Mouse (Mus musculus): ENCODE measurements around the gene Bicd1. TPM values are rescaled to one million over a fixed set of nuclear protein-coding genes. Genes with fewer than 3 reads are reported as not detected.

Bicd1 gene
- polyA plus RNA-seq, 1 experiment = 1.5 TPM

- no peak for DNase-seq (ENCODE audit: low read depth, low spot score)
These were observed 87.2 kb downstream of the Bicd1 start for GRCm38 (mm10) chr6:149495925-149496324.

GRCm38 (mm10) chr6:149565720-149566498 is 157.2 kb downstream of the Bicd1 start:
- peak; percentile 58 for DNase-seq (ENCODE audit: low read depth, low spot score)
- WGBS = 4% methylated on average over 19 of the region's 19 CpGs

GRCm38 (mm10) chr6:149567219-149567618 is 158.5 kb downstream of the Bicd1 start:
- WGBS = 12% methylated on average over 1 of the region's 1 CpGs
- peak; percentile 25 for DNase-seq (ENCODE audit: low read depth, low spot score)

GRCm38 (mm10) chr6:149574288-149574687 is 165.6 kb downstream of the Bicd1 start:
- 89% methylated on average over 1 of the region's 1 CpGs for WGBS
- no peak for DNase-seq (ENCODE audit: low read depth, low spot score)

- no peak for DNase-seq (ENCODE audit: low read depth, low spot score)
These were observed 171.4 kb downstream of the Bicd1 start for GRCm38 (mm10) chr6:149580053-149580452.

- no peak for DNase-seq (ENCODE audit: low read depth, low spot score)
- WGBS = 92% methylated on average over 7 of the region's 7 CpGs
These were observed 177.2 kb downstream of the Bicd1 start for GRCm38 (mm10) chr6:149585708-149586504.

Other genes starting within 250 kb of the Bicd1 start
- 5.7 and 8.1 TPM in 2 replicates for gene Amn1, start 220.2 kb upstream of the Bicd1 start, polyA plus RNA-seq (2012; rRNA removed)
- 4.0 and 11.2 TPM in 2 replicates for gene Resf1, start 99.5 kb upstream of the Bicd1 start, polyA plus RNA-seq (2012; rRNA removed)